Mouse (Mus musculus) heart, adult 11 months (tissue): ENCODE results near the gene Dlgap1.

Source experiments
- DNase-seq: peaks from one replicate; pipeline ENCODE4 v3.0.0; 2022

The Dlgap1 gene

DNA sequence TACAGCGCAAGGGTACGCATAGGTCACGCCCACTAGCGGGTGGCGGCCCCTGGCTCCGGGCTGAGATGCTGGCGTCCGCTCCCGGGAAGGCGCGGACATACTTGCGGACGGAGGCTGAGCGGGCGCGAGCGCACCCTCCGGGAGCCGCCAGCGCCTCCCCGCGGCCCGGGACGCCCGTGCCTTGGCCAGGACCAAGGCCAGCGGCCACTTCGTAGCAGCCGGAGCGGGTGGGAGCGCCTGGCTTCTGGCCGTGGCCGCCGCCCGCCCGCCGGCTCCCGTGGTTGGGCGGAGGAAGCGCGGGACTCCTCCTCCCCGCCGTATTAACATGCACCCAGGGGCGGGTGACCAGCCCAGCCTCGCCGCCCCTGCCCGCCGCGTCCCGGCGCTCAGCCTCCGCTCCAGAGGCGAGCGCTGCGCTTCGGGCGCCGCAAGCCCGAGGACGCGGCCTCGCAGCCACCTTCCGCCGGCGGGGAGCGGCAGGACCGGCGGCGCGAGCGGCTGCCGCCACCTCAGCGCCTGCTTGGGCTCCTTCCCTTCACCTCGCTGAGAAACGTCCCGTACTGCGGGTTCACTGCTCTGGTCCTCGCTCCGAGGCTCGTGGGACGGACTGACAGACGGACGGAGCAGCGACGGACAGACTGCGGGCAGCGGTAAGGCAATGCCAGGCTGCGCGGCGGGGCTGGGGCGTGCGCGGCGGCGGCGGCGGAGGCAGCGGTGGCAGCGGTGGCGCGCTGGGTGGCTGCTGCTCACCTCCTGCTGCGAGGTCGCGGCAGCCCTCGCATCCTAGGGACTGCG, at the start of gene Dlgap1:
TSS of gene Dlgap1 (plus strand) at position 53 of the 795 bp plus-strand sequence.
- DNase-seq = peak; percentile 86

- no peak for DNase-seq
Measured at GRCm38 (mm10) chr17:69954936-69955335, 13.9 kb upstream of the Dlgap1 start.

DNA sequence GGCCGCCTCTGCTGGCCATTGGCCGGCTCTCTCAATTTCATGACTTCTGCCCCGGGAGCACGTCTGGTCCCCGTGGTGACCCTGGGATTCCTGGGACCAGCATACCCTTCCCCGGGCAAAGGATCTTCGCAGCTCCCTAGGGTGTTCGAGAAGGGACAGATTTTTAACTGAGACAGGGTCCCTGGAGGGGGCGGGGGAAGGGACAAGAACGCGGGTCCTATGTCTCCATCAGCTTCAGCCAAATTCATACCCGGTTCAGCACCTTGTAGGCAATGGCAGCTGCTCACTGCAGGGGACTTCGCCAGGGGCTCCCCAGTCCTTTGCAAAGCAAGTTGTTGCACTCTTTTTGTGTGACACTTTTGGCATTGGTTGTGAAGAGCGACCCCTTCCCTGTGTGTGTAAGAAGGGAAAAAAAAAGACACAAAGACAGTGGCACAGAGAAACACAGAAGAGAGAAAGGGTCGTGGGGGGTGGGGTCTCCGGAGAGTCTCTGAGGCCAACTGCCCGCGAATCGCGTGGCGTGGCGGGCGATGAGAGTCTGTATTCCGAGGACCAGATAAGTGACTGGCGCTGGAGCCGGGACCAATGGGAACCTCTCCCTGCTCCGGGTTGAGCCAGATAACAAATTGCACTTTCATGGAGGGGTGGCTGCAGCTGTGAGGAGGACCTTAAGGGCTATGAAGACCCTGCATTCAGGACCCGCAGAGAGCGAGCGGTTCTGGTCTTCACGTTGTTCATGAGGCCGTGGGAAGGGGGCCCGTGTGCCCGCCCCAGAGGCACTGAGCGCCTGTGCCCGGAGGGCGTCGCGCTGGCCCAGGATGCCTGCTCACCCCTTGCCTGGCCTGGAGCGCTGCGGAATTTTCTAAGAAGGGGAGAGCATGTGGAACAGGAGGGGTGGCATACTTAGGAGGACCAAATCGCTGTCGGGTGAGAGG, 1.2 kb downstream of the Dlgap1 start:
- no peak for DNase-seq

DNA sequence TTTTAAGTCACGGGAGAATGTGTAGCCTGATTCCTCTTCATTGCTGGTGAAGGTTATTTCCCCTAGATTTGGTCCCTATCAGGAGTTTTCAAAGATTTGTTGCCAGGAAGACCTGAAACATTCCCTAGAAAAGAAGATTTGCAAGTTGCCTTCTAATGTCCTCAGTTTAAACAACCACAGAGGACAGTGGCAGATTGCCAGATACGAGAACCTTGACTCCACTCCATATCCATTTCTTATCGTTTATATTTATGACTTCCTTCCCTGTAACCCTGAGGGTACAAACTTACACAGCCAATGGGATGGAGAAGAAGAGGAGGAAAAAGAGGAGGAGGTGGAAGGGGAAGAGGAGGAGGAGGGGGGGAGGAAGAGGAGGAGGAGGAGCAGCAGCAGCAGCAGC, 4.2 kb downstream of the Dlgap1 start:
- DNase-seq = no peak

- no peak for DNase-seq
Measured at GRCm38 (mm10) chr17:69973991-69974390, 5.1 kb downstream of the Dlgap1 start.

DNA sequence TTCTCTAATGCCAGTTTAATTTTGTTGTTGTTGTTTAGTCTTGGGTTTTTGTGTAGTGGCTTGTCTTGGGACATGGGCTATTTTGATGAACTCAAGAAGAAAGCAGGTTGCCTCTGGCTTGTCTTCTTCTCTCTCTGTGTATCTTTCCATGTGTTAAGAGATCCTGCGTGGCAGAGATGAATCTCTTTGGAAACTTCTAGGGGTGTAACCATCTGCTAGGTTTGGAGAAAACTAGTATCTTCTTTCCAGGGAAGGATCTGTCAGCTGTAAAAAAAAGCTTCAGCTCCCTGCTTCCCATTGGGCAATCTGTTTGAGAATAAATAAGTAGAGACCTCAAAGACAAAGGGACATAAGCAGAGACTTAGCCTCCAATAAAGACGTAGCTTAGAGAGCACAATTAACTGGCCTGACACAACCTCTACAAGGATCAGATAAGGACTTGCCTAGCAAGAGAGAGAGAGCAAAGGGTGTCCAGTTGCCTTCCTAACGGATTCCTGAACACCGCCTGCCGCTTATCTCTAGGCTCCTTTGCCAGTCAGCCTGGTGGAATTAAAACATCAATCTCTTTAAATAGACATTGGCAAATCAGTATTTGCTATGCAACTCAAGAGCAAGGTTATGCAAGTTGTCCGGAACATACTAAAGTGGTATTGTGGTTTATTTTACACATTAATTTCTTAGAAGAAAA, 13.5 kb downstream of the Dlgap1 start:
- no peak for DNase-seq

GRCm38 (mm10) chr17:69996406-69996805, 27.5 kb downstream of the Dlgap1 start:
- DNase-seq = no peak

GRCm38 (mm10) chr17:70002026-70002425, 33.2 kb downstream of the Dlgap1 start:
- DNase-seq = peak; percentile 48

- no peak for DNase-seq
Measured at GRCm38 (mm10) chr17:70004628-70005027, 35.8 kb downstream of the Dlgap1 start.

DNA sequence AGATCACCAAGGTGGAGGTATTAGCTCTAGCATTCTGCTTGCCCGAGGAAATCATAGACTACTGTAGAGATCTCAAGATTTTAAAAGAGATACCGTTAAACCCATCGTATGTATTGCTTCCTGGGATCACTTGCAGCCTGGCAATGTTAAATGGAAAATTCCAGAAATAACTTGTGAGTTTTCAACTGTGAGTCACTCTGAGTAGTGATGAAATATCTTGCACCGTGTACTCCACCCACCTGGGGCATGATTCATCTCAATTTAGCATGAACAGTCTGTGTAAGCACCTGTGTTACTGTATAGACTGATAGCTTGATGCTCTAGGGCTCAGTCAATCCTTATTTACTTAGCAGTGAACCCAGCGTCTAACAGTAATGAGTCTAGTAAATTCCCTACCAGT, 38.7 kb downstream of the Dlgap1 start:
- no peak for DNase-seq

DNA sequence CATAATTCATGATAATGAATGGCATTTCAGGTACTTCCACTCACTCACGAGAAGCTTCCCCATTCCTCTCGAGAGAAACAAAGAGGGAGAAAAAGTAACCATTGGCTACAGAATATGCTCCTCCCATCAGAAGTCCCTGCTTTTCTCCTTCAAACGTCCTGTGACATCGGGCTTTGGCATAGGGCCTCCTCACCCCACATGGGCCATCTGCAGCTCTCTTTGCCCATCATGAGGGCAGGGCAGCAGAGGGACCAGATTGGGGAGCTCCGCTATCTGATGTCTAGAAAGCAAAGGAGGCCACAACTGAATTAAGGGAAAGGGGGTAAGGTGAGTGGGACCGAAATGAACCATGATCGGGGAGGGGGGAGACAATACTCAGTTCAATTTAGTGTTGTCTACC, 47.6 kb downstream of the Dlgap1 start:
- no peak for DNase-seq

DNA sequence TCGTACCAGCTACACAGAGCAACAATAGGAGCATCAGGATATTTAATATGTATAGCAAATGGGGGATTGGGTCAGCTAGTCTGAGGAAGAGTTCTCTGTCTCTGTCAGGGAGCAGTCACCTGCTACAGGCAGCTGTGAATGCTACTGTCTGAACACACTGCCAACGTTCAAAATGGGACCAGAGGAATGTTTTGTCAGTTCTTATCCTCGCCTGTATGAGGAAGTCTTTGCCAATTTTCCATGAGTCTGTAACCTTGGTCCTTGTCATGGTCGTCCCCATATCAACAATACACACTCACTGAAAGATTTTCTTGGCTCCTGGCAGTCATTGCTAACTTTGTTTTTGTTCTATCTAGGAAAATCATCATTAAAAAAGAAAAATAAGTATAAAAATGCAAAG, 51.5 kb downstream of the Dlgap1 start:
- no peak for DNase-seq

DNA sequence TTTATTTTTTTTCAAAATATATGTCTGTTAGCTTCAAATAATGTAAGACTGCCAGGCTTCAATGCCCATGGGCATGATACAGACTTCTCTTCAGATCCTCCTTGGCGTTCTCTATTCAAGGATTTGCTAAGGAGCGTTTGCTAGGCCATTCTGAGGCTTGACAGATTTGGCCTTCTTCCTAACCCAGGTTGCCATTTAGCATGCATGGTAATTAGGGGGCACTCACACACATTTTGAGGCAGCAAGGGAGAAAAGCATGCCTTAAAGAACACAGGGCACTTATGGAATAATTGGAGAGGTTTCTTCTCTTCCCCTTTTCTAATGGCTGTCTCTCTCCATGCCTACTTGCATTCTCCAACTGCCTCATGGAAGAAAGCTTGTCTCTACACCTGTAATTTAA, 53.7 kb downstream of the Dlgap1 start:
- no peak for DNase-seq

DNA sequence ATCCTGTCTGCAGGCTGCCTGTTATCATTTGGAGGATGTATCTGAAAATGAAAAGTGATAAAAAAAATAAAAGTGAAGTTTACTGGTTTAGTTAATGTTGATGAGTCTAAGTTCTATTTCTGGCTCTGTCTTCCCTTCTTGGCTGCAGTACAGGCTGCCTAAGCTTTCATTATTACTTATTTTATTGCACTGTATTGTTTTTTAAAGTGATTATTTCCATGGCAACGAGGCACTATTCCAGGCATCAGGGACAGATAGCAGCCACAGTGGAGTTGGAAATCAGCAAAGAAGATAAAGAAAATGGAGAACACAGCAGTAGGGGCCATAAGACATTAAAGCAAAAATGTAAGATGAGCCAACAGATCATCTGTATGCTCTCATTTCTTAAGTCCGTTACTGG, 66.0 kb downstream of the Dlgap1 start:
- no peak for DNase-seq

GRCm38 (mm10) chr17:70040751-70041430, 72.0 kb downstream of the Dlgap1 start:
- no peak for DNase-seq

DNA sequence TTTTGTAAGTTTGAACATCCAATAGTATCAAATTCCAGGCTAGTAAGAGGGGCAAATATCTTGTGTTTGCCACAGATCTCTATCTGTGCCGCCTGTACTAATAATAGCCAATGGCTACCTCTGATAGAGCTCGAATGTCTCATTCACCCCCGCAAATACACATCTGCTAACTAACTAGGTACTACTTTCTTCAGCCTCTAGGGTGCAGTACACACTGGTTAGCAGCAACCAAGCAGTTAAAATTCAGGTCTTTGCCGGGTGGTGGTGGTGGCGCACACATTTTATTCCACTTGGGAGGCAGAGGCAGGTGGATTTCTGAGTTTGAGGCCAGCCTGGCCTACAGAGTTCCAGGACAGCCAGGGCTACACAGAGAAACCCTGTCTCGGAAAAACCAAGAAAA, 99.4 kb downstream of the Dlgap1 start:
- no peak for DNase-seq

- no peak for DNase-seq
Measured at GRCm38 (mm10) chr17:70072066-70072465, 103.2 kb downstream of the Dlgap1 start.

- no peak for DNase-seq
Measured at GRCm38 (mm10) chr17:70088220-70088619, 119.3 kb downstream of the Dlgap1 start.

- no peak for DNase-seq
Measured at GRCm38 (mm10) chr17:70090737-70091136, 121.9 kb downstream of the Dlgap1 start.

DNA sequence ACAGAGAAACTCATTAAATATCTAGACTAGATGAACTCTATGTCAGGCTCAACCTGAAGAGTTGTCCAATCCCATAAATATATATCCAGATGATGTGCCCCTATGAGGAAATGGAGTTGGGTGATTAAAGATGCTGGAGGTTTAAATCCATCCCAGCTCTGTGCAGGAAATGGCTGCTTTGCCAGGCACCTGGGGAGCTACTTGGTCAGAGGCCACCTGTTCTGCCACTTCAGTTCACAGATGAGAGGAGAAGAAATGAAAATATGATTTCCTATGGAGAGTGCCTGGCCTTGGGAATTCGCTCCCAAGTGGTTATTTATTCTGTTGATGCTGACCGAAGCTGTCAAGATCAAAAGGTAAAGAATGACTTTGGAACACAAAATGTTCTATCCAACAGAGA, 160.3 kb downstream of the Dlgap1 start:
- DNase-seq = no peak

- DNase-seq = no peak
Measured at GRCm38 (mm10) chr17:70169831-70170230, 201.0 kb downstream of the Dlgap1 start.

DNA sequence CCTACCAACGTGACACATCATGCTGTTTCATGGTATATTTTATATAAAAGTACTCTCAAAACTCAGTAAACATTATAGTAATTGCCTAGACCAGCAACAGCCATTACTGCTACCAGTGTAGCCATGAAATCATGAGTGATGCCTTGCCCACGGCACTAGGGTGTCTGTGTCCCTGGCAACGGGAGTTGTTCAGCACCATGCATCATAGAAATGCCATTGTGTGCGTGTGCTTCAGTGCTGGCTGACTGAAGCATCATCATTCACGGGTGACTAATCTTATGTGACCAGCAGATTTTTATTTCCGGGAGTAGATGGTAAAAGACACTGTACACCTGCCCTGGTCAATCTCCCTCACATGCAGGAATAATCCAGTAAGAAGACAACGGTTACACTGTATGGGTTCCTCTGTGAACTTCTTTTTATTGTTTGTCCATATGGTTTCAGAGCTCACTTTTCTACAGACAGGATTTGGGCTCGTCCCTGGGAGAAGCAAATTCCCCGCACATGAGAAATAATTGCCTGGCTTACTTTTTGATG, 203.7 kb downstream of the Dlgap1 start:
- no peak for DNase-seq
